Mouse (Mus musculus) bone marrow macrophage, adult 2 months (primary cell): Measurements from ENCODE around the gene Prmt1.

Experiments used
- CTCF ChIP-seq: IDR thresholded peaks from 2 replicates; pipeline ENCODE4 v1.5.1; 2012; ENCODE audit warnings: low read depth, mild to moderate bottlenecking, low read length, moderate library complexity
- POLR2A ChIP-seq: IDR thresholded peaks from 2 replicates; pipeline ENCODE4 v1.6.1; 2012; ENCODE audit warnings: mild to moderate bottlenecking, low read depth, low read length, borderline replicate concordance

- no peak for TF ChIP-seq CTCF
- no peak for TF ChIP-seq POLR2A
Observed at GRCm38 (mm10) chr7:45024281-45025248, 38.2 kb upstream of the Prmt1 start.
